Mouse (Mus musculus) forebrain, embryonic 13.5 days (tissue): ENCODE results near the gene Btbd35f11. TPM values are rescaled to one million over a fixed set of nuclear protein-coding genes. Genes with fewer than 3 reads are reported as not detected.
"Not testable (repeated sequence)": the region's sequence is repeated elsewhere in the genome, so short reads cannot be mapped to it uniquely, and the experiment has no call there.

ENCODE experiments used
- ATAC-seq: fragments of 200-750 bp; cut with Nextera tagmentation; 2 replicates; pipeline ENCODE4 v1.8.0; 2017
- H3K27ac ChIP-seq: fragments of 300-500 bp; sonication (generic); 2 replicates; pipeline ENCODE4 v1.5.1; 2015; ENCODE audit warnings: inconsistent platforms, mild to moderate bottlenecking, moderate library complexity
- H3K27me3 ChIP-seq: fragments of 300-500 bp; sonication (generic); 2 replicates; pipeline ENCODE4 v1.6.1; 2015; ENCODE audit warnings: mild to moderate bottlenecking, inconsistent platforms
- H3K36me3 ChIP-seq: fragments of 300-500 bp; sonication (generic); 2 replicates; pipeline ENCODE4 v1.6.1; 2015; ENCODE audit warnings: mild to moderate bottlenecking, inconsistent platforms; ENCODE audit not compliant: poor library complexity, severe bottlenecking
- H3K4me1 ChIP-seq: fragments of 300-500 bp; sonication (generic); 2 replicates; pipeline ENCODE4 v1.6.1; 2015; ENCODE audit warnings: inconsistent platforms
- H3K4me2 ChIP-seq: fragments of 300-500 bp; sonication (generic); 2 replicates; pipeline ENCODE4 v1.6.1; 2015; ENCODE audit warnings: inconsistent platforms, mild to moderate bottlenecking, moderate library complexity
- H3K4me3 ChIP-seq: fragments of 300-500 bp; sonication (generic); 2 replicates; pipeline ENCODE4 v1.5.1; 2015; ENCODE audit warnings: mild to moderate bottlenecking, inconsistent platforms
- H3K9ac ChIP-seq: fragments of 300-500 bp; sonication (generic); 2 replicates; pipeline ENCODE4 v1.6.1; 2015; ENCODE audit warnings: mild to moderate bottlenecking, inconsistent platforms
- H3K9me3 ChIP-seq: fragments of 300-500 bp; sonication (generic); replicated peaks from 2 replicates; pipeline ENCODE4 v1.6.1; 2016; ENCODE audit warnings: inconsistent platforms
- WGBS: fragments of 180-500 bp; shearing (Covaris S2); methylation state at CpG from one replicate; pipeline ENCODE4 v1.1.7; 2015; 5-methylcytosine and 5-hydroxymethylcytosine counted together
- polyA plus RNA-seq: library from polyadenylated mRNA; unstranded; fragments of >200 nt; fragmentation: Nextera tagmentation; extraction: Ambion mirVana; gene quantifications from 2 replicates; pipeline ENCODE4 v1.2.1, GENCODE M21; 2015

Gene Btbd35f11
- polyA plus RNA-seq = not detected in 2 replicates

DNA sequence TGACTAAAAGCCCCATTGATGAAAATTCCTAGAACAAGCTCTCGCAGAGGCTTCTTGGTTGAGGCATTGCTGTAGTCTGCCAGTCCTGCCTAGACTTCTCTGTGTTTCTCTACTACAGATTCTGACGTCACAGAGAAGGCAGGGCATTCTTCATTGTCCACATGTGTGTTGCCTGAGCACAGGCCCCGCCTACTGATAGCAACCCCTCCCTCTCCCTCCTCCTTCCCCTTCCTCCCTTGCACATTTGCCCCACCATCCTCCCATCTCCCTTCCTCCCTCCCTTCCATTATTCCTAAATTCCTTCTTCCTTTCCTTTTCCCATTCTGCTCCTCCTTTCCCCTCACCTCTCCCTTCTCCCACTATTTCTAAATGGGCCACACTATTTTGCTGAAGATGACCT lies at the start of gene Btbd35f11:
Btbd35f11 (minus strand) TSS at position 101 of the 400 bp plus-strand sequence.
- H3K4me1 ChIP-seq, H3K27ac ChIP-seq, H3K36me3 ChIP-seq, H3K27me3 ChIP-seq, H3K4me3 ChIP-seq, H3K9me3 ChIP-seq, ATAC-seq, H3K9ac ChIP-seq, H3K4me2 ChIP-seq: not testable (repeated sequence)
- WGBS = 57% methylated on average over 2 of the region's 3 CpGs

DNA sequence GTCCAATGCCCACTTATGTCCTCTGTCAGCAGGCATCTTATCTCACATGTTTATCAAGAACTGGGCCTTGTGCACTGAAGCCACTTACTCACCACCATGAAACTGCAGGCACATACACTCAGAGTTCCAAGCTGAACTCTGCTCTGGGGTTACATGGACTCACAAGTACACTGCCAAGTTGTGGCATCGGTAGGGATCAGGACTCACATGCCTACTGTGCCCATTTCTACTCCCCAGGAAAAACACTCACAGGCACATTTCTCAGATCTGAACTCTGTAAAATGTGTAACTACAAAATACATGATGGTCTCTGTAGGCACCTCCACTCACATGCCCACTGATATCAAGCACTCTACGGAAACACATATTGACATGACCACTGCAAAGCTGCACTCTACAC lies 33.5 kb downstream of the Btbd35f11 start:
- H3K4me2 ChIP-seq, H3K9ac ChIP-seq, H3K27ac ChIP-seq, H3K27me3 ChIP-seq, H3K4me1 ChIP-seq, H3K4me3 ChIP-seq, ATAC-seq, H3K36me3 ChIP-seq, H3K9me3 ChIP-seq: not testable (repeated sequence)
- 100% methylated on average over 1 of the region's 2 CpGs for WGBS

Other genes with a start within 250 kb of the Btbd35f11 start
- gene Btbd35f24, start 247.9 kb downstream of the Btbd35f11 start, polyA plus RNA-seq = not detected in 2 replicates